Mouse (Mus musculus): ENCODE data around the gene Lrrtm1. TPM values are rescaled to one million over a fixed set of nuclear protein-coding genes. Genes with fewer than 3 reads are reported as not detected.

Gene Lrrtm1
- 0.33 and 0.45 TPM in 2 replicates for polyA plus RNA-seq (2016; fragmentation: Nextera tagmentation; extraction: Ambion mirVana)

- Histone ChIP-seq H3K27ac (no peak within 1 kb of the TSS), H3K4me2 (peak within 1 kb of the TSS; percentile 52), H3K4me3 (peak within 1 kb of the TSS; percentile 32), H3K27me3 (replicated peaks) (peaks cover 57% of the 10 kb centered on the region), H3K9ac (no peak within 1 kb of the TSS), H3K9me3 (replicated peaks) (no peaks in the 10 kb centered on the region), H3K36me3 (no peaks in the 10 kb centered on the region), H3K4me1 (no peaks in the 10 kb centered on the region)
- WGBS (ENCODE audit: insufficient replicate concordance), result under 1% methylated on average over 46 of the region's 53 CpGs
- ATAC-seq, result no peak
Observed at GRCm38 (mm10) chr6:77242601-77243406, at the start of gene Lrrtm1. Gene Lrrtm1, plus strand, starts transcription at chr6:77242689.

GRCm38 (mm10) chr6:77196650-77197049 is 45.8 kb upstream of the Lrrtm1 start:
- H3K4me2 ChIP-seq, result no peak overlapping the region
- WGBS (ENCODE audit: insufficient replicate concordance), result 58% methylated on average over 3 of the region's 3 CpGs

GRCm38 (mm10) chr6:77199375-77199774 is 43.1 kb upstream of the Lrrtm1 start:
- no peak for ATAC-seq
- WGBS (ENCODE audit: insufficient replicate concordance), result 64% methylated on average over 2 of the region's 2 CpGs
- Histone ChIP-seq H3K27me3 (replicated peaks) (no peaks in the 10 kb centered on the region), H3K9ac (no peak overlapping the region), H3K4me3 (no peak overlapping the region), H3K4me2 (no peak overlapping the region), H3K4me1 (no peaks in the 10 kb centered on the region), H3K9me3 (replicated peaks) (no peaks in the 10 kb centered on the region), H3K27ac (no peak overlapping the region), H3K36me3 (no peaks in the 10 kb centered on the region)

More at GRCm38 (mm10) chr6:77196650-77197049, 45.8 kb upstream of the Lrrtm1 start:
- no peaks in the 10 kb centered on the region for H3K9me3 ChIP-seq (replicated peaks)
- no peak overlapping the region for H3K27ac ChIP-seq
- H3K36me3 ChIP-seq, result no peaks in the 10 kb centered on the region
- no peak overlapping the region for H3K4me3 ChIP-seq
- H3K27me3 ChIP-seq (replicated peaks), result no peaks in the 10 kb centered on the region
- no peak overlapping the region for H3K9ac ChIP-seq
- no peaks in the 10 kb centered on the region for H3K4me1 ChIP-seq
- no peak for ATAC-seq

GRCm38 (mm10) chr6:77209183-77209582 is 33.3 kb upstream of the Lrrtm1 start:
- Histone ChIP-seq H3K27me3 (replicated peaks) (no peaks in the 10 kb centered on the region), H3K9me3 (replicated peaks) (no peaks in the 10 kb centered on the region), H3K4me2 (no peak overlapping the region), H3K27ac (no peak overlapping the region), H3K9ac (no peak overlapping the region), H3K36me3 (no peaks in the 10 kb centered on the region), H3K4me1 (no peaks in the 10 kb centered on the region), H3K4me3 (no peak overlapping the region)
- WGBS (ENCODE audit: insufficient replicate concordance), result 67% methylated on average over 1 of the region's 1 CpGs
- ATAC-seq, result no peak

- H3K9me3 ChIP-seq (replicated peaks), result no peaks in the 10 kb centered on the region
- no peak for ATAC-seq
- H3K27me3 ChIP-seq (replicated peaks), result no peaks in the 10 kb centered on the region
- no peaks in the 10 kb centered on the region for H3K36me3 ChIP-seq
- H3K4me1 ChIP-seq, result no peaks in the 10 kb centered on the region
- WGBS (ENCODE audit: insufficient replicate concordance), result 55% methylated on average over 3 of the region's 3 CpGs
- H3K9ac ChIP-seq, result no peak overlapping the region
- no peak overlapping the region for H3K4me2 ChIP-seq
- H3K4me3 ChIP-seq, result no peak overlapping the region
- H3K27ac ChIP-seq, result no peak overlapping the region
Observed at GRCm38 (mm10) chr6:77209929-77210328, 32.6 kb upstream of the Lrrtm1 start.

GRCm38 (mm10) chr6:77213757-77214409 is 28.6 kb upstream of the Lrrtm1 start:
- WGBS (ENCODE audit: insufficient replicate concordance), result 51% methylated on average over 3 of the region's 3 CpGs
- Histone ChIP-seq H3K27ac (no peak overlapping the region), H3K4me2 (no peak overlapping the region), H3K4me1 (no peaks in the 10 kb centered on the region), H3K9me3 (replicated peaks) (no peaks in the 10 kb centered on the region), H3K4me3 (no peak overlapping the region), H3K36me3 (no peaks in the 10 kb centered on the region), H3K9ac (no peak overlapping the region), H3K27me3 (replicated peaks) (no peaks in the 10 kb centered on the region)
- no peak for ATAC-seq

- 68% methylated on average over 4 of the region's 4 CpGs for WGBS (ENCODE audit: insufficient replicate concordance)
- Histone ChIP-seq H3K36me3 (no peaks in the 10 kb centered on the region), H3K27me3 (replicated peaks) (no peaks in the 10 kb centered on the region), H3K4me1 (no peaks in the 10 kb centered on the region), H3K4me2 (no peak overlapping the region), H3K9me3 (replicated peaks) (no peaks in the 10 kb centered on the region), H3K9ac (no peak overlapping the region), H3K27ac (no peak overlapping the region), H3K4me3 (no peak overlapping the region)
- no peak for ATAC-seq
Observed at GRCm38 (mm10) chr6:77215322-77215721, 27.2 kb upstream of the Lrrtm1 start.

- Histone ChIP-seq H3K9ac (no peak overlapping the region), H3K4me1 (no peaks in the 10 kb centered on the region), H3K4me2 (no peak overlapping the region), H3K9me3 (replicated peaks) (no peaks in the 10 kb centered on the region), H3K4me3 (no peak overlapping the region), H3K36me3 (no peaks in the 10 kb centered on the region), H3K27ac (no peak overlapping the region), H3K27me3 (replicated peaks) (no peaks in the 10 kb centered on the region)
- no peak for ATAC-seq
Observed at GRCm38 (mm10) chr6:77218875-77219274, 23.6 kb upstream of the Lrrtm1 start.

GRCm38 (mm10) chr6:77220776-77221175 is 21.7 kb upstream of the Lrrtm1 start:
- Histone ChIP-seq H3K4me3 (no peak overlapping the region), H3K27me3 (replicated peaks) (no peaks in the 10 kb centered on the region), H3K9ac (no peak overlapping the region), H3K4me2 (no peak overlapping the region), H3K9me3 (replicated peaks) (no peaks in the 10 kb centered on the region), H3K27ac (no peak overlapping the region), H3K4me1 (no peaks in the 10 kb centered on the region), H3K36me3 (no peaks in the 10 kb centered on the region)
- 65% methylated on average over 4 of the region's 4 CpGs for whole genome bisulfite sequencing (ENCODE audit: insufficient replicate concordance)
- ATAC-seq, result no peak

- Histone ChIP-seq H3K27me3 (replicated peaks) (no peaks in the 10 kb centered on the region), H3K4me3 (no peak overlapping the region), H3K9me3 (replicated peaks) (no peaks in the 10 kb centered on the region), H3K4me2 (no peak overlapping the region), H3K9ac (no peak overlapping the region), H3K36me3 (no peaks in the 10 kb centered on the region), H3K27ac (no peak overlapping the region), H3K4me1 (no peaks in the 10 kb centered on the region)
- ATAC-seq, result no peak
- WGBS (ENCODE audit: insufficient replicate concordance), result 71% methylated on average over 16 of the region's 16 CpGs
Observed at GRCm38 (mm10) chr6:77222849-77223638, 19.4 kb upstream of the Lrrtm1 start.

- H3K27me3 ChIP-seq (replicated peaks), result peaks cover 46% of the 10 kb centered on the region
- no peak for ATAC-seq
- H3K9me3 ChIP-seq (replicated peaks), result no peaks in the 10 kb centered on the region
- WGBS (ENCODE audit: insufficient replicate concordance), result 26% methylated on average over 1 of the region's 1 CpGs
- no peak overlapping the region for H3K27ac ChIP-seq
- H3K4me1 ChIP-seq, result no peaks in the 10 kb centered on the region
- H3K4me3 ChIP-seq, result no peak overlapping the region
- no peak overlapping the region for H3K9ac ChIP-seq
- no peak overlapping the region for H3K4me2 ChIP-seq
- no peaks in the 10 kb centered on the region for H3K36me3 ChIP-seq
Observed at GRCm38 (mm10) chr6:77240426-77240825, 2.1 kb upstream of the Lrrtm1 start.
